Mouse (Mus musculus) limb, embryonic 14.5 days (tissue): ENCODE results near the gene Rnaseh2a. TPM values are rescaled to one million over a fixed set of nuclear protein-coding genes. Genes with fewer than 3 reads are reported as not detected.

Source experiments
- ATAC-seq: fragments of 200-750 bp; cut with Nextera tagmentation; 2 replicates; pipeline ENCODE4 v1.8.0; 2017; ENCODE audit warnings: low read depth, moderate number of reproducible peaks, moderate TSS enrichment; ENCODE audit not compliant: low FRiP score
- DNase-seq: peaks from one replicate; pipeline ENCODE4 v3.0.0-alpha.2; 2015; ENCODE audit warnings: low spot score
- H3K27ac ChIP-seq: fragments of 300-500 bp; sonication (generic); replicated peaks from 2 replicates; pipeline ENCODE4 v1.5.1; 2014; ENCODE audit warnings: low read depth, mild to moderate bottlenecking, low read length, moderate library complexity, mixed read lengths
- H3K27me3 ChIP-seq: fragments of 300-500 bp; sonication (generic); 2 replicates; pipeline ENCODE4 v1.6.1; 2014; ENCODE audit warnings: low read length, mixed read lengths; ENCODE audit not compliant: control insufficient read depth, insufficient read depth
- H3K36me3 ChIP-seq: fragments of 300-500 bp; sonication (generic); 2 replicates; pipeline ENCODE4 v1.6.1; 2014; ENCODE audit warnings: mild to moderate bottlenecking, low read length, moderate library complexity, mixed read lengths; ENCODE audit not compliant: control insufficient read depth, insufficient read depth
- H3K4me1 ChIP-seq: fragments of 300-500 bp; sonication (generic); 2 replicates; pipeline ENCODE4 v1.6.1; 2014; ENCODE audit warnings: antibody characterized with exemption, low read length, mixed read lengths; ENCODE audit not compliant: control insufficient read depth, insufficient read depth
- H3K4me2 ChIP-seq: fragments of 300-500 bp; sonication (generic); replicated peaks from 2 replicates; pipeline ENCODE4 v1.6.1; 2014; ENCODE audit warnings: low read depth, mild to moderate bottlenecking, low read length, moderate library complexity; ENCODE audit not compliant: severe bottlenecking
- H3K4me3 ChIP-seq: fragments of 300-500 bp; sonication (generic); replicated peaks from 2 replicates; pipeline ENCODE4 v1.5.1; 2014; ENCODE audit warnings: low read length
- H3K9ac ChIP-seq: fragments of 300-500 bp; sonication (generic); 2 replicates; pipeline ENCODE4 v1.6.1; 2014; ENCODE audit warnings: mild to moderate bottlenecking, low read depth, low read length, moderate library complexity; ENCODE audit not compliant: severe bottlenecking
- H3K9me3 ChIP-seq: fragments of 300-500 bp; sonication (generic); 2 replicates; pipeline ENCODE4 v1.6.1; 2016; ENCODE audit warnings: low read length; ENCODE audit not compliant: control insufficient read depth
- POLR2A ChIP-seq: fragments of 200-500 bp; IDR thresholded peaks from 2 replicates; pipeline ENCODE4 v1.8.0; 2012; ENCODE audit warnings: inconsistent platforms, mild to moderate bottlenecking, moderate library complexity, borderline replicate concordance; ENCODE audit not compliant: insufficient read depth, insufficient read length; ENCODE audit errors: extremely low read depth
- WGBS: fragments of 180-500 bp; shearing (Covaris S2); extraction: QIAGEN DNeasy Blood & Tissue Kit; methylation state at CpG from one replicate; pipeline ENCODE4 v1.1.7; 2014; 5-methylcytosine and 5-hydroxymethylcytosine counted together
- polyA plus RNA-seq, 2 experiments: library from polyadenylated mRNA; depleted of rRNA in 1 of 2; stranded (reverse) in 1 of 2; unstranded in 1 of 2; fragments of >200 nt; fragmentation: Nextera tagmentation in 1 of 2; extraction: Ambion mirVana in 1 of 2; gene quantifications; 2 replicates each; pipeline versions ENCODE4 v1.2.1 to v1.2.3; 2012 to 2014

The Rnaseh2a gene
- polyA plus RNA-seq, 2 experiments, result 60.8 to 90.8 TPM

DNA sequence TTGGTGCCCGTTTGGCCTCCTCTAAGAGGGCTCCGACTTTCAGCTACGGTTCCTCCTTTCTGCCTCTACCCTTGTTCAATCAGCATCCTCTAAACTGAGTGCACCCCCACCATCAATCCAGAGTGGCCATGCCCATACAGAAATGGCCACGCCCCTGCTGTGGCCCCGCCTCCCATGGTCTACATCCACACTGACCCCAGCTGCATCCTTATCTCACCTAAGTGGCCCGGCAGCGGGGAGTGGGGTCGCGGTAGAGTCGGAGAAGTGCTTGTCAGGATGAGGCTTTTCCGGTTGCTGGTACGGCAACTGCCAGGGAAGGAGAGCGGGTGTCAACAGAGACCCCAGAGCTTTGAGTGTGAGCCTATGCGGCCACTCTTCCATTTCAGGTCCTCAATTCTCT is 34.1 kb downstream of the Rnaseh2a start:
- no peak overlapping the region for H3K4me3 ChIP-seq
- H3K36me3 ChIP-seq, result no peaks in the 10 kb centered on the region
- DNase-seq (no peak), ATAC-seq (no peak)
- peaks cover 6% of the 10 kb centered on the region for H3K4me1 ChIP-seq
- peaks cover 54% of the 10 kb centered on the region for H3K27me3 ChIP-seq
- WGBS, result 6% methylated on average over 14 of the region's 14 CpGs
- H3K9me3 ChIP-seq, result no peaks in the 10 kb centered on the region
- no peak overlapping the region for H3K9ac ChIP-seq
- no peak overlapping the region for H3K4me2 ChIP-seq
- no peak for TF ChIP-seq POLR2A
- no peak overlapping the region for H3K27ac ChIP-seq

DNA sequence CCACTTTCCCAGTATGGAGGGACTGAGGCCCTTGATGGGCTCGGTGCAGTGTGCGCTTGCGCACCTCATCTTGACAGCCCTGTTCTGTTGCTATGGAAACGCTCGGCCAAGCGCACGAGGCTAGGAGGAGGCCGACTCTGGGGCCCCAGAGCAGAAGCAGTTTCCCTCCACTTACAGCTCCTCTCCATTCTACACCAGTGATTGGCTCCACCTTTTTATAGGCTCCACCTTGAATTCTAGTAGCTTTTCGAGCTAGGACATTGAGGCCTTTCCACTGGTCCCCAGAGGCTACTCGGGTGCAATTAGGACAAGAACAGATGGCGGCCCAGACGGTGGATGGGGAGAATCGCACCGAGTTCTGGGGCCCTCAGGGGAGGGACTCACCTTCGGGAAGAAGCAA is 34.7 kb downstream of the Rnaseh2a start:
- peaks cover 60% of the 10 kb centered on the region for H3K27me3 ChIP-seq
- H3K9ac ChIP-seq, result no peak overlapping the region
- WGBS, result under 1% methylated on average over 15 of the region's 15 CpGs
- H3K36me3 ChIP-seq, result no peaks in the 10 kb centered on the region
- no peak overlapping the region for H3K4me2 ChIP-seq
- DNase-seq (peak; percentile 29), ATAC-seq (no peak)
- H3K27ac ChIP-seq, result no peak overlapping the region
- peaks cover 6% of the 10 kb centered on the region for H3K4me1 ChIP-seq
- no peaks in the 10 kb centered on the region for H3K9me3 ChIP-seq
- no peak for TF ChIP-seq POLR2A
- H3K4me3 ChIP-seq, result no peak overlapping the region

DNA sequence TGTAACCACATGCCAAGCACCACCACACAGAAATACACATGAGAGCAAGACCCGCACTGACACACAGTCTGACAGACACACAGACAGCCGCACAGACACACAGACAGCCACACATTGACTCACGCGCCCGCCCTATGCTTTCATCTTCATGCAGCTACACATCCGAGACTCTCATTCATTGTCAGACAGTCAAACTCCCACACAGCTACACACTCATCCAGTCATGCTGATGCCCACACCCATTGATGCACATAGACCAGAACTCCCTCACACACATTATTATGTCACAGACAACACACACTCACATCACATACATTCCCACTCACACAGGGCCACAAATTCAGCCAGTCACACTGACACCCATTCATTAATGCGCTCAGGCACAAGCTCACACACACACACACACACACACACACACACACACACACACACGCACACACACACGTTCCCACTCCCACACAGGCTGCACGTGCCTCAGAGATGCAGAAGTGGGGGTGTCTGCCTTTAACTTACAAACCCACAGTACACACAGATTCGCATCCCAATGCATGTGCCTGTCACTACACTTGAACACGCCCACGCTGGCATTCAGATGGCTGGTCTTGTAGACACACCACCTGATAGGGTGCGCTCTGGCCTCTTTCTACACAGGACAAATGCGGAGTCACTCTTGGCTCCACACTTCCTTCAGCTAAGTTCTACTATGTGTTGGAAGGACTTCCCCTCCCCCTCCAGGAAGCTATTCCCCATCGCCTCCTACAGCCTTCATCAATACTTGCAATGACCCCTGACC is 35.6 kb downstream of the Rnaseh2a start:
- DNase-seq (no peak), ATAC-seq (no peak)
- H3K27ac ChIP-seq, result no peak overlapping the region
- H3K4me2 ChIP-seq, result no peak overlapping the region
- no peak overlapping the region for H3K4me3 ChIP-seq
- H3K27me3 ChIP-seq, result peaks cover 68% of the 10 kb centered on the region
- H3K9ac ChIP-seq, result no peak overlapping the region
- H3K36me3 ChIP-seq, result no peaks in the 10 kb centered on the region
- no peak for TF ChIP-seq POLR2A
- no peaks in the 10 kb centered on the region for H3K9me3 ChIP-seq
- 78% methylated on average over 16 of the region's 16 CpGs for WGBS
- peaks cover 6% of the 10 kb centered on the region for H3K4me1 ChIP-seq

DNA sequence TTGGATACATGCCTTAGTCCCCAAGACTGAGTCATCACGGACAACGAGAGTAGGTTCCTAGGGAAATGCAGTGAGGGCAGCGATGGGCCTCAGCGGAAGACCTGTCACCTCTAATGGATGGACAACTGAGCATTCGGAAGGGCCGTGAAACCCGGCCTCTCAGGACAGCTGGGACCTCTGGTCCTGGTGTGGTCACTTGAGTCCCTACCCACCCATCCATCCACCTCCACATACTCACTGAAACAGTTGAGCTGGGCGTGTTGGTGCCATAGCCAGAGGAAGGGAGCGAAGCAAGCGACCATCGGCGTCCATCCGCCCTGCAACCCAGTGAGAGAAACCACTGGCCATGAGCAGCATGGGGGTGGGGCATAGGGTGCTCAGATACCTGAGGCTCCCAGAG is 39.0 kb downstream of the Rnaseh2a start:
- WGBS, result 89% methylated on average over 13 of the region's 13 CpGs
- DNase-seq, result no peak
- ATAC-seq, result no peak

DNA sequence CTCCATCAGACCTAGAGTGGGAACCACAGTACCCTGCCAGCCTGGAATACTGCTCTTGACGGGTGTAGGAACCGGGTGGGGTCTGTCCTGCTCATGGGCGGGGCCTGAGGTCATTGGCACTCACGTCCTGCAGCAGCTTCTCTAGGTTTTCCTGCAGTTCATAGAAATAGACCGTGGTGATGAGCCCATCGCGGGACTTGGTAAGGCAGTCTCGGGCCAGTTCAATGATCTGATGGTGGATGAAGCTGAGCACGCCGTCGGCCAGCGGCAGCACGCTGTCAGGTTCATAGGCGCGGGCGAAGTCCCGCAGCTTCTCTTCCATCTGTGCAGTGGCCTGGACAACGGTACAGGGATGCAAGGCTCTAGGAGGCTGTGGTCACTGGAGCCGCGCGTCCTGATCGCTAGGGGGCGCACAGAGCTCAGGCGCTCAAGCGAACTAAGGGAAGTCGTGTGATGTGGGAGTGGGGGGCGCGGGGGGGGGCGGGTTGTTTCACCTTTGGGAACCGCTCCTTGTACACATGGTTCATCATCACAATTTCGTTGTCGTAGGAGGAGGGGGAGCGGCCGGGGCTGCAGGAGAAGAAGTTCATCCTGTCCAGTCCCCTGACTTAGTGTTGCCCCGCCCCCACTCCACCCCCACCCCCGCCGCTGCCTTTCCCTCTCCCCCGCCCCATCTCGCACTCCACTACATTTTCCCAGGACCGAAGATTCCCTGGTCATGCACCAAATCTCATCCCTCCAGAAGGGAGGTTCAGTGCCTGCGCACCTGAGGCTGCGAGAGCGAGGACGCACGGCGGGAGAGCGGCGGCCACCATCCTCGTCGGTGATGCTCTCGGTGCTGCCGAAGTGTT is 40.9 kb downstream of the Rnaseh2a start:
- no peak for TF ChIP-seq POLR2A
- Histone ChIP-seq H3K9me3 (no peaks in the 10 kb centered on the region), H3K36me3 (no peaks in the 10 kb centered on the region), H3K4me1 (no peaks in the 10 kb centered on the region), H3K4me3 (peak overlapping the region; percentile 35), H3K9ac (peak overlapping the region; percentile 28; the same call in 1 of the 2 replicates), H3K27ac (no peak overlapping the region), H3K27me3 (peaks cover 23% of the 10 kb centered on the region), H3K4me2 (peak overlapping the region; percentile 77)
- 4% methylated on average over 46 of the region's 52 CpGs for WGBS
- DNase-seq, result peak; percentile 46
- peak; percentile 82 for ATAC-seq

More for the DNA sequence above, 39.0 kb downstream of the Rnaseh2a start:
- no peak for TF ChIP-seq POLR2A
- H3K9me3 ChIP-seq, result no peaks in the 10 kb centered on the region
- H3K4me2 ChIP-seq, result no peak overlapping the region
- H3K27me3 ChIP-seq, result peaks cover 39% of the 10 kb centered on the region
- H3K27ac ChIP-seq, result no peak overlapping the region
- no peak overlapping the region for H3K9ac ChIP-seq
- no peaks in the 10 kb centered on the region for H3K36me3 ChIP-seq
- no peak overlapping the region for H3K4me3 ChIP-seq
- H3K4me1 ChIP-seq, result peaks cover 3% of the 10 kb centered on the region; the same call in 1 of the 2 replicates
